Mouse (Mus musculus): ENCODE data around the gene Tut4. TPM values are rescaled to one million over a fixed set of nuclear protein-coding genes. Genes with fewer than 3 reads are reported as not detected.

The Tut4 gene
- 38.3 and 50.2 TPM in 2 replicates for polyA plus RNA-seq (2015; fragmentation: Nextera tagmentation; extraction: Ambion mirVana)

DNA sequence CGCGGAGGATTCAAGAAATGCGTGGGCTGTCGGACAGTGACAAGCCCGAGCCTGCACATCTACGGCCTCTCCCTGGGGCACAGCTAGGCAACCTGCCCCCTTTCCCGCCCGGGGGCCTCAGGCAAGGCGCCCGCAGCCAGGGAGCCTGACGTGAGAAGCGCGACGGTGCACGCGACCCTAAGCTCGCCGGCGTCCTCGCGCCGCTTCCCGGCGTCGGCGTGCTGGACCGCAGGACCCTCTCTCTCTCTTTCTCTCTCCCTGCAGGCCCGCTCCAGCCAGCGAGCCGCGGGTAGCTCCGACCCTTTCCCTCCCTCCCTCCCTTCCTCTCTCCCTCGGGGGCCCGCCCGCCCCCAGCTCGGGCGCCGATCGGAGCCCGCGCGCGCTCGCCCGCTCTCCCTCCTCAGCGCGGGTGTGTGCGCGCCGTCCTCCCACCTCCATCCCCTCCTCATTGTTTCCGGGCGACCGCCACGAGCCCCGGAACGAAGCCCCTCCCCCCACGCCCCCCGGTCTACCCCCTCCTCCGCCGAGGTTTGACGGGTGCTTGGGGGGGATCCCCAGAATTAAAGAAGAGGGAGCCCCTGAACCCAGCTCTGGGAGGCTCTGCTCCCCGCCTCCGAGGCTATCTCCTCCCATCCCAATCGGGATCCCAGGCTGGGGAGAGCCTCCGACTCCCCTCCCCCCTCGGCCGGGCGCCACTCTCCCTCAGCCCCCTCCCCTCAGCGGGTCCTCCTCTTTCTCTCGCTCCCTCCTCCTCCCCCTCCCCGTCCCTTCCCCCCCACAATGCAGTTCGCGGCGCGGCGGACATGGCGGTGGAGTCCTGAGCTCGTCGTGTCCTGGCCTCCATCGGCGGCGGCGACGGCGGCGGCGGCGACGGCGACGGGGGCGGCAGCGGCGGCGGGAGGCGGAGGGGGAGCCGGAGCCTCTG lies at the start of gene Tut4:
Gene Tut4 (plus strand): TSS at position 196 of the 925 bp plus-strand sequence.

DNA sequence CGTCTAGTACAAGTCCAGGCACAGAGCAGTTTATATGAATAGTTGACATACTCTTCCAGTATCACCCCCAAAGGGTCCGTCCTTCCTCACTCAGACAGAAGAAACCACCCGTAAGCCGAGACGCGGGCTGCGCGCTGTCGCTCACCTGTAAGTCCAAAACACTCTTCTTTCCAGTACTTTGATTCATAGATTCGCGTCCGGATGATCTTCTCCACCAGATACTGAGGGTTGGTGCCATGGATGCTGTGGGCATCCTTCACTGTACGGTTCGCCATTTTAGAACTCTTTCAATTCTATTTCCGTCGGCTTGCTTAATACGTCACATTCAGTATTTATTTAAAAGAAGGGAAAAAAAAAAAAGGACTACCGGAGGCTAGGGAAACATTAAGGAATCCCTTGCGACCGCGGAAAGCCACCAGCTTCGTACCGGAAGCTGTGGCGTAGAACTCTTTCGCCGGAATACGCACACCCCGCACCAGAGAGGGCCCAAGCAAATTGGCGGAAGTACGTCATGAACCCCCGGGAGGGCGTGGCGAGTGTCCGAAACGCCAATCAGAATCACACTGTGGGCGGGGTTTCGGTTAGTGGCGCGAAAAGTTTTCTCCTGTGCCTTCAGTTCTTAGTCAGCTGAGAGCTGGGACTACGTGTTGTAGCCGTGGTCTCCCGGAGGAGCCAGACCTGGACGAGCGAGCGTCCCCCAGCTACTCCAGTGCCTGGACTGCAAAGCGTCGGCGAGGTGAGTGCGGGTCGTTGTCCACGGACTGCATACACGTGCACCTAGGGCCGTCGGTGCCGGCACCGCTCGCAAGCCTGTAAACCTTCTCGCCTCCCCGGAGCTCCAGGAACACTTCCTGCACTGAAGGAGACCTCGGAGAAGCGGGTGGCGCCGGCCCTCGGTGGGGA lies 119.9 kb downstream of the Tut4 start, which contains the start of the genes Prpf38a and Orc1:
Gene Prpf38a (minus strand): TSS at position 497 of the 903 bp plus-strand sequence.
Gene Orc1 (plus strand): TSS at position 584 of the 903 bp plus-strand sequence.

Other genes starting within 250 kb of the Tut4 start
- gene Zyg11a, start 241.4 kb upstream of the Tut4 start, polyA plus RNA-seq (2015; fragmentation: Nextera tagmentation; extraction: Ambion mirVana): 0.07 TPM in 1 of 2 replicates, not detected in the other
- 7.5 and 7.8 TPM in 2 replicates for gene Zyg11b, start 158.3 kb upstream of the Tut4 start, polyA plus RNA-seq (2015; fragmentation: Nextera tagmentation; extraction: Ambion mirVana)
- 84.4 and 103 TPM in 2 replicates for gene Coa7, start 131.3 kb upstream of the Tut4 start, polyA plus RNA-seq (2015; fragmentation: Nextera tagmentation; extraction: Ambion mirVana)
- 7.7 and 18.6 TPM in 2 replicates for gene Shisal2a, start 76.1 kb upstream of the Tut4 start, polyA plus RNA-seq (2015; fragmentation: Nextera tagmentation; extraction: Ambion mirVana)
- 64.7 and 93.1 TPM in 2 replicates for gene Gpx7, start 52.5 kb upstream of the Tut4 start, polyA plus RNA-seq (2015; fragmentation: Nextera tagmentation; extraction: Ambion mirVana)
- 62.0 and 64.8 TPM in 2 replicates for gene Prpf38a, start 119.9 kb downstream of the Tut4 start, polyA plus RNA-seq (2015; fragmentation: Nextera tagmentation; extraction: Ambion mirVana)
- gene Orc1, start 120.0 kb downstream of the Tut4 start, polyA plus RNA-seq (2015; fragmentation: Nextera tagmentation; extraction: Ambion mirVana): 2.8 and 4.0 TPM in 2 replicates
- gene Cc2d1b, start 160.5 kb downstream of the Tut4 start, polyA plus RNA-seq (2015; fragmentation: Nextera tagmentation; extraction: Ambion mirVana): 21.4 and 35.4 TPM in 2 replicates